Mouse (Mus musculus) cerebellum, adult 2 months (tissue): Measurements from ENCODE around the gene Nell1. TPM values are rescaled to one million over a fixed set of nuclear protein-coding genes. Genes with fewer than 3 reads are reported as not detected.

Source experiments
- DNase-seq, 2 experiments: peaks; one replicate each; pipeline ENCODE4 v3.0.0; 2021
- H3K27ac ChIP-seq: fragments of 200-500 bp; 2 replicates; pipeline ENCODE4 v1.5.1; 2012; ENCODE audit warnings: low read length, control low read depth, inconsistent platforms; ENCODE audit not compliant: insufficient read depth
- H3K27me3 ChIP-seq: fragments of 200-500 bp; 2 replicates; pipeline ENCODE4 v1.6.1; 2012; ENCODE audit warnings: inconsistent platforms, mild to moderate bottlenecking, low read length, moderate library complexity; ENCODE audit not compliant: control insufficient read depth, insufficient read depth
- H3K4me1 ChIP-seq: fragments of 200-500 bp; 2 replicates; pipeline ENCODE4 v1.6.1; 2011; ENCODE audit warnings: low read length; ENCODE audit not compliant: control insufficient read depth, insufficient read depth
- H3K4me3 ChIP-seq: fragments of 200-500 bp; replicated peaks from 2 replicates; pipeline ENCODE3; 2011; ENCODE audit warnings: mild to moderate bottlenecking, low read depth, low read length, control low read depth; ENCODE audit not compliant: insufficient read depth
- CTCF ChIP-seq: fragments of 200-500 bp; IDR thresholded peaks from 2 replicates; pipeline ENCODE4 v1.5.1; 2011; ENCODE audit warnings: low read depth, mild to moderate bottlenecking, control low read depth, low read length, moderate library complexity, borderline replicate concordance; ENCODE audit not compliant: insufficient read depth
- POLR2A ChIP-seq: fragments of 200-500 bp; IDR thresholded peaks from 2 replicates; pipeline ENCODE4 v1.6.1; 2011; ENCODE audit warnings: low read length, control low read depth, borderline replicate concordance; ENCODE audit not compliant: insufficient read depth
- WGBS: fragments of 180-500 bp; shearing (Covaris S2); methylation state at CpG from one replicate; pipeline ENCODE4 v1.1.7; 2018; 5-methylcytosine and 5-hydroxymethylcytosine counted together
- polyA plus RNA-seq: library from polyadenylated mRNA; depleted of rRNA; stranded (reverse); fragments of >200 nt; gene quantifications from 2 replicates; pipeline ENCODE4 v1.2.3, GENCODE M21; 2012

Gene Nell1
- polyA plus RNA-seq, 1 experiment: 31.6 TPM

- Histone ChIP-seq H3K27me3 (no peaks in the 10 kb centered on the region), H3K27ac (no peak overlapping the region), H3K4me3 (no peak overlapping the region), H3K4me1 (no peaks in the 10 kb centered on the region)
- WGBS: 48% methylated on average over 8 of the region's 8 CpGs
- no peak for DNase-seq
- TF ChIP-seq POLR2A (no peak), CTCF (no peak)
Measured at GRCm38 (mm10) chr7:50105612-50106321, 131.1 kb downstream of the Nell1 start.

DNA sequence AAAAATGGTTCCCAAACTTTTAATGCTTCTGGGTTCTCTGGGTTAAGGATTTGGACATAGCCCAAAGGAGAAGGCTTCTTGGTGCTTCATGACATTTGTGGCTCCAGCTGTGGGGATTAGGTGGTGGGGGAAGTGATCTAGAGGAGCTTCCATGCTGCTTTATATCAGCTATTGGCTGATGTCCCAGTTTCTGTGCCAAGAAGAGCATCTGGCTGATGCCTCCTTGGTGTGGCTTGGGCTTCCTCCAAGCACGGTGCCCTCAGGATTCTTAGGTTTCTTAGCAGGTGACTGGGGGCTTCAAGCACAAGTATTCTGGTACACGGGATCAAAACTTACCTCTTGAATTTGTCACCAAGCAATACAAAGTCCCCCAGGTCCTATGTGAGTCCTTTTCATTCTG is 132.6 kb downstream of the Nell1 start:
- Histone ChIP-seq H3K27ac (no peak overlapping the region), H3K4me1 (no peaks in the 10 kb centered on the region), H3K4me3 (no peak overlapping the region), H3K27me3 (no peaks in the 10 kb centered on the region)
- no peak for TF ChIP-seq CTCF
- TF ChIP-seq POLR2A: no peak
- WGBS: 10% methylated on average over 2 of the region's 2 CpGs
- no peak for DNase-seq

DNA sequence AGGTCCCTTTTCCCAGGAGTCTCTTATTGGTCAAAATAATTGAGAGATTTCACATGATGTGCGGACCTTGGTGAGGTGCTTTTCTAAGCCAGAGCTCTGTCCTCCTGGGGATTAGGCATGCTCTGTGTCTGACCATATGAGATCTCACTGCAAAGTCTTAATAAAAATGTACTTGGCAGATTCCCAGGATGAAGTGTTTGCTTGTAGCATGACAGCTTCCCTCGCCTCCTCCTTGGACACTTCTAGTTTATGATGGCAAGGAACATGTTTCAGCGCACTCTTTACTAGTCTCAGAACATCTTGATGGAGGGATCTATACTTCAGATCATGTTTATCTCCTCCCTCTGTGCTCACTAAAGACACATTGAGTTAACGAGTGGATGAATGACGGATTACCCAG is 143.7 kb downstream of the Nell1 start:
- no peaks in the 10 kb centered on the region for H3K27me3 ChIP-seq
- TF ChIP-seq CTCF: no peak
- TF ChIP-seq POLR2A: no peak
- no peak for DNase-seq
- WGBS: 76% methylated on average over 5 of the region's 5 CpGs
- no peaks in the 10 kb centered on the region for H3K4me1 ChIP-seq
- no peak overlapping the region for H3K27ac ChIP-seq
- H3K4me3 ChIP-seq: no peak overlapping the region

GRCm38 (mm10) chr7:50137706-50138105 is 163.0 kb downstream of the Nell1 start:
- no peaks in the 10 kb centered on the region for H3K4me1 ChIP-seq
- WGBS: 95% methylated on average over 3 of the region's 3 CpGs
- H3K27me3 ChIP-seq: no peaks in the 10 kb centered on the region
- no peak for TF ChIP-seq CTCF
- TF ChIP-seq POLR2A: no peak
- no peak overlapping the region for H3K27ac ChIP-seq
- no peak overlapping the region for H3K4me3 ChIP-seq
- no peak for DNase-seq

DNA sequence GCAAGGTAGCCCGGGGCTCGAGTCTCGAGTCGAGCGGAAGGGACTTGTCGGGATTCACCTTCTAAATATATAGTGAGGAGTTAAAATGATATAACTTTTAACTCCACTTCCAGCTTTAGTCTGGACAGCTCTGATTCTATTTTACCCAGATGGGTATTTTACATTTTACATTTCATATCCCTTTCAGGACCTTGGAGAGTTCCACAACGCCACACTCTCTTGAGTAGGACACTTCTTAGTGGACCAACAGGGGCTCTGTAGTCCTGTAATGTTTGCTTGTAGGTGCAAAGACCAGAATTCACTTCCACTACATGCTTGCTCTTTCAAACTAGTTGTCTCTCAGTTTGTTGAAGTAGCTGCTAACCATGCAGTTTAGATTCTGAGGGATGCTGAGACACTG is 174.7 kb downstream of the Nell1 start:
- no peak for TF ChIP-seq CTCF
- no peak for TF ChIP-seq POLR2A
- 93% methylated on average over 7 of the region's 7 CpGs for WGBS
- no peak for DNase-seq
- Histone ChIP-seq H3K27me3 (no peaks in the 10 kb centered on the region), H3K4me3 (no peak overlapping the region), H3K27ac (no peak overlapping the region), H3K4me1 (no peaks in the 10 kb centered on the region)

DNA sequence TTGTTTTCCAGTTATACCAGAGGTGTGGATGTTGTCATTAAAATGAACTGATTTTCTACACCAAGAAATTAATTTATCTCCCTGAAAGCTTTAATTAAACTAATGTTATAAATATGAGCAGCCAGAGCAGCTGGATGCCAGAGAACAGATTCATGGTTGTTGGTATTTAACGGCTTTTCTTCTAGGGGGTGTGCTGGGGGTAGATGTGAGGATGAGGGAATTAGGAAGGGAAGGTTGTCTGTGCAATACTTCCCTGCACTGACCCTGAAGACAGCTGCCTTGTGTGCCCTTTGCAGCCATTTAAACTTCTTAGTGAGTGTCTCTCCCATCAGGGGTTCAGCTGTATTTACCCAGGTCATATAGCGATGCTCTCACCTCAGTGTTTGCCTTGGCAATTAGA is 176.2 kb downstream of the Nell1 start:
- Histone ChIP-seq H3K27me3 (no peaks in the 10 kb centered on the region), H3K4me1 (no peaks in the 10 kb centered on the region), H3K4me3 (no peak overlapping the region), H3K27ac (no peak overlapping the region)
- no peak for DNase-seq
- TF ChIP-seq POLR2A: no peak
- 72% methylated on average over 2 of the region's 2 CpGs for WGBS

DNA sequence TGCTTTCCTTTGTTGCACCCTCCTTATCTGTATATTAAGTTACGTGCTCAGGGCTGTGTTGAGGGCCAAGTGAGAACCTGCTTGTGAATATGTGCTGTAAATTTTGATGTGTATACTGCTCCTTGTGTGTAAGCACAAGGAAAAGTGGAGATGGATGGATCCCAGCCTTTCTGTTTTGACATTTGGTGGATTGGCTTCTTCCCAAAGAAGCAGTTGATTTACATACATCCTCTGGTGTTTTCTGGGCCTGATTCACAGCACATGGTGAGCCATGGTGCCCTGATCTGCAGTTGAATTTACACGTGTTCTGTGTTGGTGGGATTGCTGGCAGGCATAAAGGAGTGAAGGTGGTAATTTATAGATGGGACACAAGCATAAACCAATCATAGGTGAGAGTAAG is 179.0 kb downstream of the Nell1 start:
- Histone ChIP-seq H3K4me3 (no peak overlapping the region), H3K4me1 (no peaks in the 10 kb centered on the region), H3K27me3 (no peaks in the 10 kb centered on the region), H3K27ac (no peak overlapping the region)
- DNase-seq: peak in 1 of 2 experiments; percentile 3
- WGBS: 56% methylated on average over 2 of the region's 2 CpGs
- TF ChIP-seq CTCF (no peak), POLR2A (no peak)

DNA sequence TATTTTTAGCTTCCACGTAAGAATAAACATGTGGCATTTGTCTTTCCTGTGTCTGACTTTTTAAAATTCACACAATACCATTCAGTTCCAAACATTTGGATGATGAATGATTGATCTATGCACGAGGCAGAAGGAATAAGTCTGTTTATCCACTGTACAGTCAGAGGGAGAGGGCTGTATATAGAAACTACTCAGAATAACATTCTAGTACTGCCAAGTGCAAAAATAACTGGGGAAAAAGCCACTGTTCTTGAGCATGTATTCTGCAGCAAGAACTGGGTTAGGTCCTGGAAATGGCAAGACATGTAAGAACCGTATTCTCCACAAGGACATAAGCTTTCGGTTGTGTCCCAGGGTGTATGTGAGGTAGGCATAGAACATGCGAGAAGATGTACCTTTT is 187.9 kb downstream of the Nell1 start:
- WGBS: 88% methylated on average over 5 of the region's 5 CpGs
- Histone ChIP-seq H3K27me3 (no peaks in the 10 kb centered on the region; the same call in 1 of the 2 replicates), H3K4me1 (no peaks in the 10 kb centered on the region), H3K4me3 (no peak overlapping the region), H3K27ac (no peak overlapping the region)
- TF ChIP-seq POLR2A (no peak), CTCF (no peak)
- no peak for DNase-seq
